Mouse (Mus musculus) lung, adult 18-20 months (tissue): ENCODE data around the gene Slc38a4.
A peak's percentile ranks its signal among the peaks of the same experiment; 100 is the strongest.

Source experiments
- DNase-seq, 2 experiments: peaks; one replicate each; pipeline ENCODE4 v3.0.0; 2022; ENCODE audit warnings: mixed read lengths in 2 of 2

Gene Slc38a4

DNA sequence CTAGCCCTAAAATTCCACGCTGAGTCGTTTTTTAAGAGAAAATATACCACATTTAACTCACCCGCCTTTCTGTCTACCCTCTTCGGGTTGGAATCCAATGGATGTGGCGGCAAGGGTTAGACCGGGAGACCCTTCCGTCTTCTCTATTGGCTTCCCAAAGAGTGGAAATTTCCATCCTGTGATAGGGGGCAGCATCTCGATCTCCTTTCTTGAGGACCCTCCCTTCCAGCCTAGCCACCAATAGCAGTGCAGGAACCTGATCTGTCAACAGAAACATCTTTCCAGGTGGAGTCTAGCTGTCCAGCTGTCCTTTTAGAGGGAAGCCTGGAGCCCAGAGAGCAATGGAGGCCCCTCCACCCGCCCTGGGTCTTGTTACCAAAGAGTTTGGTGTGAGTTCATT is at the start of gene Slc38a4:
TSS of gene Slc38a4 (minus strand) at position 163 of the 400 bp plus-strand sequence.
- no peak for DNase-seq

DNA sequence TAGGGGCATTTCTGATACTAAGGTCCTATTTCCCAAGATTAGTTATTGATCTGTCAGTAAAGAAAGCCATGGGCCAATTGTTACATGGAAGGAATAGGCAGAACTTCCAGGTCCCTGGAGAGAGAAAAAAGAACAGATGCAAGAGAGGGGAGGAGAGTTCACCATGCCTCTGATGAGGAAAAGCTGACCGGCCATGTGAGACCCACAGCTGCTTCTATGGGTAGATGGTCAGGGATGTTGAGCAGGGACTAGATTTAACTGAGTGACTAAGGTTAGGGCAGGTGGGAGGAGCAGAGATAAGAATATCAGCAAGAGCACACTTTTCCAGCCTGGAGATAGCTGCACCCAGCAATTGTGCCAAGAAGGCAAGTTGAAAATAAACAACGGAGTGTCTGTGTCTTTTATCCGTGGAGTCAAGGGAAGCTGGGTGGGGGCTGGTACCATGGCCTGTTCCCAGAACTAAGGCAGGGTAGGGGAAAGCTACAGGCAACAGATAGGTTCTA is 49.2 kb upstream of the Slc38a4 start:
- DNase-seq = no peak

DNA sequence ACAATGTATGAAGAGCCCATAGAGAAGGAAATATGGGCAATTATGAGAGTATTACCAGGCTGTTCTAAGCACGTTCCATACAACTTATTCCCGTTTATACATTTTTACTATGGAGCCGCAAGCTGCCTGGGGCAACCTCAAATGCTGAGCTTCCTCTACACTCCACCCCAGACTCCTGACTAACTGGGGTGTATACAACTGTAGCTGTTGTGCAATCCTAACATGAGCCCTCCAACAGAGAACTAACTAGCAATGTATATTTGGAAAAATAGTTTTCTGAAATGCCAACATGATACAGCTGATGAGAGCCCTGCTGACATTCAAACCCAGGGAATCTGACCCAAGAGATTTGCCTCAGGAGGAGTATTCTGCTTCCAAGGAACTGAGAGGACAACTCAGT is 48.3 kb upstream of the Slc38a4 start:
- DNase-seq = no peak

DNA sequence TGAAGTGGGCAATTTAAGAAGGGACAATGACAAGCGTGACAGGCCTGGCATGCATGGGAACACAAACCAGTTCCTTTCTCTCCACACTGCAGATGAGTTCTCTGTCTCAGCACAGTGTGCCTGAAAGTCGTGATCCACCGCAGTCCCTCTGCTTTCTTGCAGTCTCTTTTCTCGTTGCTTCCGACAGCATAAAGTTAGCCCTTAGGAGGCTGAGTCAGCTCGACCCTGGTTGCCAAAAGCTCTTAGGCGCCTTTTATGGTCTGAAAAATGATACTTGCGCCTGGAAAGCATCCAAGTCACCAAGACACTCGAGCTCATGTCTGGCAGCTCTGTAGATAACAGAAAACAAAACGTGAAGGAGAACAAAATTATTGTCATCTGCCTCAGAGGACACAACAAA is 47.1 kb upstream of the Slc38a4 start:
- peak in 1 of 2 experiments; percentile 25 for DNase-seq

DNA sequence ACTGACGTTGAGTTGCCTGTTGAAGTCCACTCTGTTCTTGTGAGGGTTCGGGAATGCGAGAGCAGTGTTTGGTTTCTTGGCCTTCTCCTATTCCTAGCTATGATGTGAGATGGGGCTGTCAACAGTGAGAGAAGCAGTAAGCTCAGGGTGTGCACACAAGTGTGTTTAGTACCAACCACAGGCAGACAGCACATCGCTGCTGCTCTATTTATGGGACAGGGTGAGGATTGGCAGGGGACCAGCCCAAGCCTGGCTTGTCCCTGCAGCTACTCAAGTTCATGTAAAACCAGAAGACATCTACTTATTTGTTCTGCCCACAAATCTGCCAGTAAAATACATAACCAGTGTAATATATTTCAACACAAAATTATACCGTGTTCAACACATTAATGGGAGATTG is 46.4 kb upstream of the Slc38a4 start:
- no peak for DNase-seq

DNA sequence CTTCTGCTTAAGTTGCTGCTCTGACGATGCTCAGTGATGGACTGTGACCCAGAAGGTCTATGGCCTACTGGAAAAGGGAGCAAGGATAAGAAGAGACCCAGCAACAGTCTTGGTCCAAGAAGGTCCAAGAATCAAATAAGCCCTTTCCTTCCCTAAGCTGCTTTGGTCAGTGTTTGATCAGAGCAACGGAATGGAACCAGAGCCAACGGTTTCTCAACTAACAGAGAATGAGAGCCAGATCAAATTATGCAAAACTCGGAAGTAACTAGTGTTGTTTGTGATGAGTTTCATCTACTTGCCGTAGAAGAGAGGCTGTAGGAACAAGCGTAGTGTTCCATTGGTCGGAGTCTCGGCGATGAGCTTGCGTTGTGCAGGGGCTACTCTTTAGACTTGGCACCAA is 43.3 kb upstream of the Slc38a4 start:
- DNase-seq = no peak

DNA sequence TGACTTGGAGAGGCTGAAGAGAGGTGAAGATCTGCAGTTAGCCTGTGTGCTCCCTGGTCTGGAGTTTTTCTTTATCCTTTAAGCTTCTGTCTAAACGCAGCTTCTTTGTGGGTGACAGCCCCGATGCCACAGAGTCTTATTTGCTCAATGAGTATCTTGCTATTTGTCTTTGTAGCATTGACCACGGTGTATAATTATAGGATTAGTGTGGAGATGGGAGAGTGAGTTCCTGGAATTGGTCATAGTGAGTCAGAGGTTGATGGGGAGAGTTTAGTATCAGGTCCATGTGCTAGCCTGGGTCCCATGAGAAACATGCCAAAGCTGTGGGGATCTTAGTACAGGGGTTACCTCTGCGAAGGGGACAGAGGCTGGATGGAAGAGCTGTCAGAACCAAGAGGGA is 41.8 kb upstream of the Slc38a4 start:
- DNase-seq = no peak

DNA sequence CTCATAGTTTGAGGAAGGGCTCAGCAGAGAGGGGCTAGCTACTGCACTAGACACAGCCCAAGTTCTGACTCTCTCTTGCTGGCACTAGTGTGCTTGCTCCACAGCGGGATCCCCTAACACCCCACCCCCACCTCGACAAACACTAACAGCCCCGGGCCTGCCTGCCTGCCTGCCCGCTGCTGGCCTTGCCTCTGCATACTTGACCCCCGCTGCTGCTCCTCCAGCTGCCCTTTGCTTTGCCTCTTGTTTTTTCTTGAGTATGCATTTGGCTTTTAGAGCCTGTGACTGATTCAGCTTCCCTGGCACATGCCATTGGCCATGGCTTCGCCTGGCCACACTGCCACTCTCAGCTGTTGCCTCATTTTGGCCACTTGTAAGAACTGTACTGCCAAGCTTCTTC is 33.8 kb upstream of the Slc38a4 start:
- peak; percentile 50 to 67 for DNase-seq

DNA sequence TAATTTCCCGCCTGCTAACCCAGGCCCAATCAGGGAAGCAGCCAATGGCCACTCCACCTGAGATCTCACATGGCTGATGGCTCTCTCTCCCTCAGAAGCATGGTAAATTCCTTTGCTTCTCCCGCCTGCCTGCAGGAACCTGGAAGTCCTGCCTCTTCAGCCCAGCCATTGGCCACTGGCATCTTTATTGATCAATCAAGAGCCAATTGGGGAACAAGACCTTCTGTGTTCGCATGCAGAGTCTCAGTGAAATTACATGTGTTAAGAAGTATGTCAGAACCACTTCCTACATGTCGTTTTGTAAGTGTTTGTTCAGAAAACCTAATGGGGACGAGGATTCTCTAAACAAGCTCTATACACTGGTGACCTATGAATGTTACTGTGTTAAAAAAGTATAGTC is 30.1 kb upstream of the Slc38a4 start:
- peak; percentile 37 to 57 for DNase-seq

DNA sequence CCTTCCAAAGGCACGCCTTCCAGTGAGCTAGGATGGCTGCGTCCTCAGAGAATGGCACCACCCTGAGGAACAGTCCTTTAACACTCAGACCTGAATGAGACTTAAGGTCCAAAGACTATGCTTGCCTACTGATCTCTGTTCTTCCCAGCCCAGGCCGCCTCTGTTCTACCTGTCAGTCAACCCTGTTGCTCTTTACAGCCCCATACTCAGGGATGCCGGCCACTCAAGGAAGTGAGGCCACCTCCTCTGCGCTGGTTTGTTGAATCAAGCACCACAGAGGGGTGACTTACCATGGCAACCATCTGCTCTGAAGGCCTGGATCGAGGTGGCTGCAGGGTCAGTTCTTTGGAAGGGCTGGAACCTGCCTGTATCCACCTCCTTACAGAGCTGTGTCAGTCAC is 21.9 kb upstream of the Slc38a4 start:
- DNase-seq = no peak

DNA sequence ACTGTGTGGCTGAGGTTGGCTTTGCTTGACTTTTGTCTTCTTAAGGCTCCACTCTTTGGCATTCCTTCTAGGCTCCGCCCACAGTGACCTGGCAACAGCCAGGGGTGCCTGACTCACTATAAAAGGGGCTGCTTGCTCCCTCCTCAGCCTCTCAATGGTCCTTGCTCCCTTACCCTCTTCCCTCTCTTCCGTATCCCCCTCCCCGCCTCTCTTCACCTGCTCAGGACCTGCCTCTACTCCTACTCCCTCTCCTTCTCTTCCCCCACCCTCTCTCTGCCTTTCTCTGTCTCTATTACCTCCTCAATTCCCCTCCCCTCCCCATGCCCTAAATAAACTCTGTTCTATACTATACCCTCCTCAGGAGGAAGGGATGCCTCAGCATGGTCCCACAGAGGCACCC is 20.3 kb upstream of the Slc38a4 start:
- peak; percentile 10 to 33 for DNase-seq

DNA sequence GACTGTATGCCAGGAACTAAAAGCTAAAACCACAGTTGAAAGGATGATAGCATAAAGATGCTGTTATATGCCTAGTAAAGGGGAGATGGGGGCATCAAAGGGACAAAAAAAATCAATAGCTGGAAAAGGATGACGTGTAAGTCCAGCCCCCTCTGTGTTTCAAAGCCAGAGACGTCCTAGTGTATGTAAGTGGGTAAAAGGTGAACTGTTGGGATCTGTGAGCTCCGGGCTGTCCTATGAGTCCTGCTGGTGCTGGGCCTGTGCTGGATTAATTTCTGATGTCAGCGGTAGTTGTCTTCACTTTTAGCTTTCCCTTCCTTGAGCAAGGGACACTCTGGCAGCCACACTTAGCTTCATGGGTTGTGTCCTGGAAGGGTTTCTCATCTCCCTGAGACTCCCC is 19.5 kb upstream of the Slc38a4 start:
- no peak for DNase-seq

DNA sequence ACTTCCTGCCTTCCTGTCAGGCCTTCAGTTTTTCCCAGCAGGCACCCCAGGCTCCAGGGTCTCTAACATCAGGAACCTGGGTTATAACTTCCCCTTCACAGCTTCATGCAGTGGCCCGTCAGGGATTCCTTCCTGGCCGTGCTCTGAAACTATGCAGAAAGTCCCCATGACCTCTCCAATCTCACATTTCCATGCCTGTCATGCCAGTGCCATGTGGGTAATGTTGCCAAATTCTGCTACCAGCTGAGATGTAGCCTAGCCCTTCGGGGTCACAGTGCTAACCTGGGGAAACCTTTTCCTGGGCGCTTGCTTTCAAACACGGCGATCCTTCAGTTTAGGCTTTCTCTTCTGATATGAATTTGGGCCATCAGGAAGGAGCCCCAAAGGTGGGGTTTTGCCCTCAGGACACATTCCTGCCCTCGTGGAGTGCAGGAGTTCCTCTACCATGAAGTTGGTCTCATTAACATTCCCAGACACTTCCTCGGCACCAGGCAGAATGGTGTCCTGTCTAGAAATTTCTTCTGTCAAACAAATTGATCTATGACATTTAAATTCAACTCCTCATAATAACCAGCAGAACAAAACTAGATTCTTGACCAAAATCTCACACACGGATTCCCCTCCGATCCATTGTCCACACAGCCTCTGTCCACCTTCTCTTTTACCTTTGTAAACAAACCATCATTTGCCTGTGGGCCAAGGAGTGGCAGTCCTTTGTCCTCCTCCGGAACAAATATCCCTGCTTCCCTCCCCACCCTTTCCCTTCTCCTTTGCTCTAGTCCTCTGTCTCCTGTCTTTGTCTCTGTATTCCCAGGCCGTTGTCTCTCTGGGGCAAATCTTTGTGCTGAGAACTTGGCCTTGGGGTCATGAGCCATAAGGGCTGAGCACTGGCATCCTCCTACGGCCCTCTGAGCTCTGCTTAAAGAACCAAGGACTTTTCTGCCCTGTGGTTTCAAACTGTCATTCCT is 17.4 kb upstream of the Slc38a4 start:
- no peak for DNase-seq

DNA sequence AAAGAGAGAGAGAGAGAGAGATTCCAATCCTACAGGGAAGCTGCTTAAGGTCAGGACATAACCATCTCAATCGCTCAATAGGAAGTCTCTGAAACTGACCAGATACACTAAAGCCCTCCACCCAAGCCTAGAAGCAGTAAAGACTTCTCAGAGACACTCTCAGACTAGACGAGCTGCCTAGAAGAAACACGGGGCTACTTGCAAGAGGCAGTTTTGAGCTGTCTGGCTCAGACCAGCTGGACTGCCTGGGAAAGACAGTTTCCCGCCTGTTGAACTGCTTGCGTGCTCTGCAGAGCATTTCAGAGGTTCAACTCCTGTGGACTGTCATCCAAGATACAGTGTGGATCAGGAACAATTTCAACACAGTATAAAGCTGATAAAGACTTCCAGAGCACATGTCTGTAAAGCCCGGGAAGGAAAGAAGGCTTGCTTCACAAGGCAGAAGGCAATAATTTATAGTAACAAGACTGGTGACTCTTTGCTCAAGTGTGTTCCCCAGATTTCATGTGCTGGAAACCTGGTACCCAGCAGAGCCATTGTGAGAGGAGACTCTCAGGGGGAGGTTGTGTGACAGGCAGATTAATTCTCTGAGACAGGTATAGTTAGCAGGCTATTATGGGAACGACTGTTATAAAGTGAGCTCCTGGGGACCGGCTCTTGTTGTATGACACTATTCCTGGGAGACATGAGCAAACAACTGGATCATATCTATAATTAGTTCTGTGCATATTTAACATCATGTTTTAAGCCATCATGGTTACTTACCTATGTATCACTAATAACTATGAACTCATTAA is 11.8 kb upstream of the Slc38a4 start:
- no peak for DNase-seq

DNA sequence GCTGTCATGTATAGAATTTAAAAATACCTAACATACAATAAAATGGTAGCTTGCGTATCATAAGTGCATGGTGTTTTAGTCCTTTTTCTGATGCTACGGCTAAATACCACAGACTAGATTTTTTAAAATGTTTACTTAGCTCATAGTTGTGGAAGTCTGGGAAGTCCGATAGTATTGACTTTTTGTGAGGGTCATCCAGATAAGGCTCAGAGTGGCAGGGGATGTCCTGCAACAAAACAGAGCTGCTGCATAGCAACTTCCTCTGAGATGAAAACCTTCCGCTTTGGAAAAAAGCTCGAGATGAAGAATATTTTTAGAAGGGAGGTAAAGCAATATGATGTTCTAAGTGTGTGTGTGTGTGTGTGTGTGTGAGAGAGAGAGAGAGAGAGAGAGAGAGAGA is 11.2 kb upstream of the Slc38a4 start:
- no peak for DNase-seq

DNA sequence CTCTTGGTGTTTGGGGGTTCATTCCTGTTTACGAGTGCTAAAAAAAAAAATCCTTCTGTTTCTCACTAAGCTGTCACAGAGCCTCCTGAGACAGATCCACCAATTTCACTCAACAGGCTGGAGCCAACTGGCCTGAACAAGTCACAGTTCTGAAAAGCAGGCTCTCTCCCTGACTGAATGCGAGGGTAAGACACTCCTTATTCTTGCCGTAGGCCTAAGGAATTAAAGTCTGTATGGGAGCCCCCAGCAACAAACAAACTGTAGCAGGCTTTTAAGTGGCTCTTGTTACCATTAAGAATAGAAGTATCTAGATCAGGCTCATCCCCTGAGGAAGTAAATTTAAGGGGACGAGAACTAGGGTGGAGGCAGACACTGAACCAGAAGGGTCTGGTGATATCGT is 7.5 kb upstream of the Slc38a4 start:
- no peak for DNase-seq

DNA sequence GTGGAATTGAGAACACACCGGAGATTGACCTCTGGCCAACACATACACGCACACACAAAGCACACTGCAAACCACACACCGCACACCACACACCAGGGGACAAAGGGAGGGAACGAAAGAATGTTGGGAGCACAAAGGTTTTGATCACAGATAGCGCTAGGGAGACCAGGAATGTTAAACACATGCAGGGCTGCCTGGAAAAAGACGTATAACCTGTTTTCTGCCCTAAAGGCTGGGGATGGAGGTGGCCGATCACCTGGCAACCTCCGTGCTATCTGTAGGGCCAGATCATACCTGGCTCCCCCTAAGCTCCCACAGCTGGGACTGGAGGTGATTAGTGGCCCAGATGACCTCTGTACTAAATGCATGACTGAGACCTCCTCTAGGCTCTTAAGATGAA is 5.2 kb upstream of the Slc38a4 start:
- no peak for DNase-seq

DNA sequence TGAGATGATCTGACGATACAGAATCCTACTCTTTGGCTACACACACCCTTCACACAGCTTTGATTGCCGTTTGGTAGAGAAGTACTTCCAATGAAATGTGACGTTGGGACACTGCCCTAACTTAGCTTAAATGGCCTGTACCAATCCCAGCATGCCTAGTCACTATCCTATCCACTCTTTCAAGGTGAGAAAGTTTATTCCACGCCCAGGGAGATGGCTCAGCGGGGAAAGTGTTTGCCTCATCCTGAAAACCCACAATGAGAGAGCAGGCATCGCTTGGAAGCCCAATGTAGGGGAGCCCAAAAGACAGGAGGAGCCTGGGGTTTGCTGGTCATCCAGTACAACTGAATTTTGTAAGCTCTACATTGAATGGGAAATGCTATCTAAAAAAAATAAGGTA is 4.8 kb upstream of the Slc38a4 start:
- no peak for DNase-seq

DNA sequence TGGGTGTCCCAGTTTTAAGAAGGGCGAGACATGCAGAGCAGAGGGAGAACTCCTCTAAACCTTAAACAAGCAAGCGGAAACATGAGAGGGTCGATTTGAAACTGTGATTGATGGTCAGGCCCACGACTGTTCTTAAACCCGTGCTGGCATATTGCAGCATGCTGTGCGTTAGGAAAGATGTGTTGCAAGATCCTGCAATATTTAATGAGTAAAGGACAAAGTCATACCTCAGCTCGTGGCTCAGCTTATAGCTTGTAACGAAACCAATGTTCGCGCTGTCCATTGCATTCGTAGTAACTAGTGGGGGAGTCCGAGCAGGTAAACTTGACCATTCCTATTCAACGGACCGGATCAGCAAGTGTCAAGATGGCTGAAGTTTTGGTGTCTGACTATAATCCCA is 4.3 kb upstream of the Slc38a4 start:
- DNase-seq = no peak

DNA sequence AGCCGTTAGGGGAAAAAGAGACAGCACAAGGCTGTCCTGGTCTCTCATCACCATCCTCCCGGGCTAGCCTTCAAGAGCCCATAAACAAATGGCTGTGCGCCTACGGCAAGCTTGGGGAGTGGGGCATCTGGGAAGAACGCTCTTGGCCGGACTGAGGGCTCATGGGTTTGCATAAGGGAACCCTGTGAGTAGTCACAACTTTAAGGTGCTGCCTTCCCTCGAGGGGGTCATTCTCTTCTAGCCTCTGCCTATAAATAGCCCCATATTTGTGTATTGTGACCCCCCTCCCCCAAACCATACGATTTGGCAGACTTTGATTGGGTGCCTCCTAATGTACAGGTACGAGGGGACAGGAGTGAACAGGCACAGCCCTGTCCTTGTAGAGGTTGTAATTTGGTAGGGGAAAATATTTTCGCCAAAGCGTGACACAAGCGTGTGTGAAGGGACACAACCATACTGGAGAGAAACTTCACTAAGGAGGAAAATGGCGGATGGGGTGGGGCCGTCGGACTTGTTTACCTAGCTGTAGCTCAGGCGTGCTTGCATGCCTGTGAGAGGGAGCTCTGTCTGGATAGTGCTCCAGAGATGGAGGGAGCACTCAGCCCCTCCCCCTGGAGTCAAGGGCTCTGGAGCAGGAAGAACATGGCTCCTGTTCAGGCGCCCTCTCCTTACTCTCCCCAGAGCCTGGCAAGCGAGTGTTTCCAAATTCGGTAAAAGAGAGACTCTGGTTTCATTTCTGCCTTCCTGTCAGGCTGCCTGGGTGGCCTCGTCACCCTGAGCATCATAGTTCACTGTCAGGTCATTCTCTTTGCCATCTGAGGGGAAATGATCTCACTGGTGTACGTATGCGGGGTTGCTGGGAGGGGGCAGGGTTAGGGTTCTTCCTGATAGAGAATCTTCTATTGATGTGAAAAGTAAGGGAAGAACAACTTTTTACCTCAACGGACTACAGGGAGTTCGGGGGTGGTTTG is 3.6 kb upstream of the Slc38a4 start:
- DNase-seq = no peak

DNA sequence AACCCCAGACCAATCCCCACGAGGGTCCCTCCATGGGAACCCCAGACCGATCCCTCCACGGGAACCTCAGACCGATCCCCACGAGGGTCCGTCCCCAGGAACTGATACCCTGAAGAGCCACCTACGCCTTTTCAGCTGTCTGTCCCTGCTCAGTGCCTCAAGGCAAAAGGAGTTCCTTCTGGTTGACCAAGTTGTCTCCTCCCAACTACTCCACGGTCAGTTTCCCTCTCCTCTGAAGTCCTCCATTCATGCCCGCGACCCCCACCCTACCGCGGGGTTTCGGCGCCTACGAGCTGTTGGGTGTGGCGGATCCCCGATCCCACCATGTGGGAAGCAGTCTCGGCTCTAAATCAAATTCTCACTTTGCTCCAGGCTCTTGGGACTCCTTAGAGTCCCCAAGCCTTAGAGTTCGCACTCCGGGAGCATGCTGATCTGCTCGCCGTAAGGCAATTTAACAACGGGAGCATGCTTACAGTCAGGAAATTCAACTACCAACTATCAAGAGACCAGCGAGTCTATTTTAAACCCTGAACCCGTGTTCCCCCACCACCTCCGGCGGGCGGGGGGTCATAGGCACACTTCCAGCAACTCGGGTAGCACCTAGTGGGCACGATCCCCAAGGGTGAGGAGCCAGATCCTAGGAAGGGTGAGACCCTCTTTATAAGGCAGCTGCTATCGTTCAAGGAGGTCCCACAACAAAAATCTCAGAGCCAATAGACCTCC is 828 bp downstream of the Slc38a4 start:
- DNase-seq = no peak

DNA sequence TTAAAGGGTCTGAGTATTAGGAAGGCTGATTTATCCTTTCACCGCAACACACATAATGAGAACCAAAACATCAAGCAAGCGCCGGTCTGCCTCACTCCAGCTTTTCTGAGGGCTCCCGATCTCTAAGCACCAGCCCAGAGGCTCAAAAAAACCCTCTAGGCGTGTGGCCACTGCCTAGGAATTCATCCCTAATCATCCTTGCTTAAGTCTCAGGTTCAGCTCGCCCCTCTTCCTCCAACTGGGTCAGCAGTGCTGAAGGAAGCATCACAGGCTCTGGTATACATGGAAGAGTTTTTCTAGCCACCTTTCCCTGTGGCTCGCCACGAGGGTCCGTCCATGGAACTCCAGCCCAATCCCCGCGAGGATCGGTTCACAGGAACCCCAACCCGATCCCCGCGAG is 1.6 kb downstream of the Slc38a4 start:
- DNase-seq = no peak
